Mouse (Mus musculus) CH12.LX (cell line): Measurements from ENCODE around the gene Dennd6a.

Experiments used
- CHD1 ChIP-seq: IDR thresholded peaks from 2 replicates; pipeline ENCODE4 v1.6.1; 2012; ENCODE audit warnings: low read depth, low read length, improper control_type of control experiment, inconsistent platforms
- CHD2 ChIP-seq: IDR thresholded peaks from 2 replicates; pipeline ENCODE4 v1.6.1; 2011; ENCODE audit warnings: low read length, improper control_type of control experiment
- E2F4 ChIP-seq: IDR thresholded peaks from 2 replicates; pipeline ENCODE4 v1.6.1; 2011; ENCODE audit warnings: low read depth, low read length, improper control_type of control experiment; ENCODE audit not compliant: insufficient replicate concordance
- MAZ ChIP-seq: IDR thresholded peaks from 2 replicates; pipeline ENCODE4 v1.6.1; 2012; ENCODE audit warnings: low read depth, mild to moderate bottlenecking, inconsistent platforms, low read length, improper control_type of control experiment, moderate library complexity
- POLR2A ChIP-seq: IDR thresholded peaks from 2 replicates; pipeline ENCODE4 v1.6.1; 2011; ENCODE audit warnings: low read depth, mild to moderate bottlenecking, improper control_type of control experiment, low read length
- POLR2AphosphoS2 ChIP-seq: IDR thresholded peaks from 2 replicates; pipeline ENCODE4 v1.6.1; 2011; ENCODE audit warnings: low read depth, low read length, improper control_type of control experiment
- TBP ChIP-seq: conservative IDR thresholded peaks from 2 replicates; pipeline ENCODE4 v1.6.1; 2011; ENCODE audit warnings: low read depth, low read length, improper control_type of control experiment
- USF1 ChIP-seq: IDR thresholded peaks from 2 replicates; pipeline ENCODE4 v1.6.1; 2014; ENCODE audit warnings: low read depth, mild to moderate bottlenecking, inconsistent platforms, low read length, improper control_type of control experiment

- no peak for TF ChIP-seq CHD2
- TF ChIP-seq POLR2AphosphoS2 = no peak
- TF ChIP-seq E2F4 = no peak
- TF ChIP-seq POLR2A = no peak
- no peak for TF ChIP-seq USF1
- TF ChIP-seq TBP = no peak
- no peak for TF ChIP-seq CHD1
- TF ChIP-seq MAZ = no peak
These were observed 86.6 kb downstream of the Dennd6a start for GRCm38 (mm10) chr14:26660233-26660632.
